Mouse (Mus musculus) liver, embryonic 14.5 days (tissue): ENCODE measurements around the gene Fam221b.

Experiments
- CTCF ChIP-seq: IDR thresholded peaks from 2 replicates; pipeline ENCODE4 v1.5.1; 2016; ENCODE audit warnings: antibody characterized with exemption, low read depth, control low read depth
- EP300 ChIP-seq: IDR thresholded peaks from 2 replicates; pipeline ENCODE4 v1.6.1; 2016; ENCODE audit warnings: antibody characterized with exemption, low read depth

DNA sequence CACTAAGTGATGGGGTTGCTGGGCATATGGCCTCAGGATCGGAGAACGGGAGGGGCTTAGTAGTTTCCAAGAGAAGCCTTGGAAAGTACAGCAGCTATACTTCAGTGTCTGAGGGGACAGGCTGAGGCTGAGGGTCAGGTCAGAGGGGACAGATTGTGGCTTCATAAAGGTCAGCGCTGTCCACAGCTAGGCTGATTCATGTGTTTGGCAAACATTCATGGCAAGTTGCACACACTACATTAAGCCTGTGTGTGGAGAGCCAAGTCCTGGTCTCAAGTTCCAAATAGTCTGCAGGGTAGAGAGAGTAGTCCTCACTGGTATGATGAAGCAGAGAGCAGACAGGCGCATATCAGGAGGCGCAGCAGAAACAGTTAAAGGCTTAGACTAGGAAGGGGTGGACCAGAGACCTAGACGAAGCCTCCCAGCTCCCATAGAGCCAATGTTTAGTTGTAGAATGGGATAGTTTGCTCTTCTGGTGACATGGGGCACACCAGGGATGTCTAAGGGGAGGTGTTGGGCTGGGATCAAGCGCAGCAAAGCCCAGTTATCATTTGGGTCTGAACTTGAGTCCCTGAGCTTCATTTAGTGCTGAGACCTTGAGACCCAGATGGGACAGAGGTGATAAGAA, 10.6 kb upstream of the Fam221b start:
- no peak for TF ChIP-seq CTCF
- no peak for TF ChIP-seq EP300
